Mouse (Mus musculus) C2C12 (cell line): ENCODE data around the gene Arid5b. TPM values are rescaled to one million over a fixed set of nuclear protein-coding genes. Genes with fewer than 3 reads are reported as not detected.

Experiments
- H3K27me3 ChIP-seq: one replicate; pipeline ENCODE4 v1.6.1; 2011; ENCODE audit not compliant: control insufficient read depth, insufficient read depth, insufficient read length
- H3K36me3 ChIP-seq: one replicate; pipeline ENCODE4 v1.6.1; 2011; ENCODE audit not compliant: control insufficient read depth, insufficient read depth
- H3K4me3 ChIP-seq: one replicate; pipeline ENCODE4 v1.5.1; 2011; ENCODE audit warnings: mild to moderate bottlenecking, control low read depth; ENCODE audit not compliant: poor library complexity, insufficient read depth, severe bottlenecking
- H3K79me2 ChIP-seq: one replicate; pipeline ENCODE4 v1.6.1; 2011; ENCODE audit not compliant: control insufficient read depth, insufficient read depth
- H3K79me3 ChIP-seq: one replicate; pipeline ENCODE4 v1.6.1; 2011; ENCODE audit warnings: low read depth, control low read depth
- H3ac ChIP-seq: one replicate; pipeline ENCODE3; 2011; ENCODE audit warnings: low read depth; ENCODE audit not compliant: control insufficient read depth, insufficient read length
- CEBPB ChIP-seq: IDR thresholded peaks from one replicate; pipeline ENCODE4 v1.6.1; 2011; ENCODE audit warnings: low read depth, mild to moderate bottlenecking, control low read depth, moderate library complexity
- CTCF ChIP-seq: IDR thresholded peaks from one replicate; pipeline ENCODE4 v1.5.1; 2011; ENCODE audit not compliant: control insufficient read depth, insufficient read depth, insufficient read length
- FOSL1 ChIP-seq: IDR thresholded peaks from one replicate; pipeline ENCODE4 v1.8.0; 2011; ENCODE audit warnings: mild to moderate bottlenecking, low read length; ENCODE audit not compliant: poor library complexity, insufficient read depth, severe bottlenecking
- MAX ChIP-seq: IDR thresholded peaks from one replicate; pipeline ENCODE4 v1.6.1; 2011; ENCODE audit warnings: mild to moderate bottlenecking, control low read depth
- MYOD1 ChIP-seq: IDR thresholded peaks from one replicate; pipeline ENCODE4 v1.6.1; 2011; ENCODE audit warnings: low read depth; ENCODE audit not compliant: control insufficient read depth, insufficient read length
- MYOG ChIP-seq: IDR thresholded peaks from one replicate; pipeline ENCODE4 v1.6.1; 2011; ENCODE audit not compliant: control insufficient read depth, insufficient read length; ENCODE audit errors: extremely low read depth
- USF1 ChIP-seq: IDR thresholded peaks from one replicate; pipeline ENCODE4 v1.6.1; 2011; ENCODE audit warnings: low read depth, mild to moderate bottlenecking, control low read depth, moderate library complexity
- polyA plus RNA-seq: library from polyadenylated mRNA; unstranded; fragments of >200 nt; fragmentation: generic; extraction: Trizol; gene quantifications from one replicate; pipeline ENCODE4 v1.2.1, GENCODE M21; 2012; ENCODE audit warnings: missing spikeins

Arid5b gene
- polyA plus RNA-seq, 1 experiment, result 6.0 TPM

- Histone ChIP-seq H3K79me3 (no peaks in the 10 kb centered on the region), H3K27me3 (no peaks in the 10 kb centered on the region), H3ac (no peak overlapping the region), H3K79me2 (no peaks in the 10 kb centered on the region), H3K36me3 (peaks cover 5% of the 10 kb centered on the region), H3K4me3 (no peak overlapping the region)
- TF ChIP-seq MYOD1 (no peak), FOSL1 (no peak), CTCF (no peak), MAX (no peak), USF1 (no peak), MYOG (no peak), CEBPB (no peak)
Observed at GRCm38 (mm10) chr10:68087722-68088121, 190.8 kb downstream of the Arid5b start.

DNA sequence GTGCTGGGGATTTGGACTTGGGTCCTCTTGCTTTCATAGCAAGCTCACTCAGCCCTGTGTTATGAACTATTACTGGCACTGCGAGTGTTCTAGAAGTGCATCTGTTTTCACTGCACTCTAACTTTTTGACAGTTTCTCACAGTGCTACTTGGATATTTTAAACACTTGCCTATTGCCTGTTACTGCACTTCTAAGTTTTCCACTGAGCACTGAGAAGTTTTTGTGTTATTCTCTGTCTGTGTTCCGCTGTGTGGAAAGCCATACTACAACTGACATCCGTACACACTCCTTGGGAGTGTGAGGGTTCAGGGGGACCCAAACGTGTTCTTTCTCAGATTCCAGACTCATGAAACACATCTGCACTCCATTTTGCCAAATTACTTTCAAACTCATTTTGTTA, 191.6 kb downstream of the Arid5b start:
- H3K79me3 ChIP-seq, result no peaks in the 10 kb centered on the region
- peaks cover 3% of the 10 kb centered on the region for H3K36me3 ChIP-seq
- H3K79me2 ChIP-seq, result no peaks in the 10 kb centered on the region
- no peak overlapping the region for H3K4me3 ChIP-seq
- H3ac ChIP-seq, result no peak overlapping the region
- TF ChIP-seq MYOG (no peak), USF1 (no peak), CTCF (no peak), FOSL1 (no peak), CEBPB (no peak), MAX (no peak), MYOD1 (no peak)
- H3K27me3 ChIP-seq, result no peaks in the 10 kb centered on the region

GRCm38 (mm10) chr10:68085574-68085973, 193.0 kb downstream of the Arid5b start:
- H3K36me3 ChIP-seq, result no peaks in the 10 kb centered on the region

GRCm38 (mm10) chr10:68081712-68082111, 196.8 kb downstream of the Arid5b start:
- H3K27me3 ChIP-seq, result no peaks in the 10 kb centered on the region
- H3K4me3 ChIP-seq, result no peak overlapping the region
- no peaks in the 10 kb centered on the region for H3K79me2 ChIP-seq
- no peaks in the 10 kb centered on the region for H3K36me3 ChIP-seq
- TF ChIP-seq MYOG (no peak), FOSL1 (no peak), CTCF (no peak), MYOD1 (no peak), CEBPB (no peak), MAX (no peak), USF1 (no peak)
- H3K79me3 ChIP-seq, result no peaks in the 10 kb centered on the region
- no peak overlapping the region for H3ac ChIP-seq

More at GRCm38 (mm10) chr10:68085574-68085973, 193.0 kb downstream of the Arid5b start:
- Histone ChIP-seq H3K27me3 (no peaks in the 10 kb centered on the region), H3K4me3 (no peak overlapping the region), H3K79me2 (no peaks in the 10 kb centered on the region), H3ac (no peak overlapping the region), H3K79me3 (no peaks in the 10 kb centered on the region)
- TF ChIP-seq USF1, result no peak
- TF ChIP-seq CEBPB, result no peak
- TF ChIP-seq FOSL1, result no peak
- TF ChIP-seq MYOD1, result no peak
- TF ChIP-seq MYOG, result no peak
- TF ChIP-seq CTCF, result no peak
- no peak for TF ChIP-seq MAX

DNA sequence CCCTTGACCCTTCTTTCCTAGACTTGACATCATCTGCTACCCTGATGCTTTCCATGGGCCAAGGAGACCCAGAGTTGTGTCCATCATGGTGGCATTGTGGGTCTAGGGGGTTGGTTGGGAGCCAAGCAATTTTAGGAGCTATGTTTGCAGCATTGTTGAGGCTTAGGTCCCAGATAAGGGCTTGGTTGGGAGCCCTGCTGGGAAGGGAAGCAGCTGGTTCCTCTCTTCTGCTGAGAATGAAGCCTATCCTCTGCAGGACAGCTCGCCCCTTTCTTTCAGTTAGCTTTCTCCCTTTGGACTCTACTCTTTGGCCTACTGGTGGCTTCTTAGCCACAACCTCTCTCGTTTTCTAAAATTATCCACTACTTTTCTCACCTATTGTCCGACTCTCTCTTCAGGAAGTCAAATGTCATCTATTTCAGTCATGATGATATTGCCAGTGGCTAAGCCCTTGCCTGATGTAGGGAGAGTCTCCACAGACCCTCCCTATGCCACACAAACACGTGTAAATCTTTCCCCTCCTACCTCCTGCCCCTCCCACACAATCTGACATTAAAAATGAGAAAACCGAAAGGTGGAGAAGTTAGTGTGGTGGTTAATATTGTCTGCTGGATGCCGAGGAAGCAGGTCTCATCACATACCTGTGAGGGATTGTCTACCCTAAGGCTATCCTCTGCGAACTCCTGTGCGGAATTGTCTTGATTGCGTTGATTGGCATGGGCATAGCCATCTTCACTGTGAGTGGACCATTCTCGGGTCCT, 198.4 kb downstream of the Arid5b start:
- H3K36me3 ChIP-seq, result no peaks in the 10 kb centered on the region
- no peak overlapping the region for H3K4me3 ChIP-seq
- H3K79me2 ChIP-seq, result no peaks in the 10 kb centered on the region
- no peaks in the 10 kb centered on the region for H3K27me3 ChIP-seq
- no peak for TF ChIP-seq MYOD1
- no peak for TF ChIP-seq CTCF
- TF ChIP-seq MYOG, result no peak
- TF ChIP-seq USF1, result no peak
- no peak for TF ChIP-seq FOSL1
- no peak for TF ChIP-seq MAX
- no peak for TF ChIP-seq CEBPB
- H3ac ChIP-seq, result no peak overlapping the region
- no peaks in the 10 kb centered on the region for H3K79me3 ChIP-seq
